ENCODE assay signal across 22 mouse cellular contexts in the genomic region with DNA sequence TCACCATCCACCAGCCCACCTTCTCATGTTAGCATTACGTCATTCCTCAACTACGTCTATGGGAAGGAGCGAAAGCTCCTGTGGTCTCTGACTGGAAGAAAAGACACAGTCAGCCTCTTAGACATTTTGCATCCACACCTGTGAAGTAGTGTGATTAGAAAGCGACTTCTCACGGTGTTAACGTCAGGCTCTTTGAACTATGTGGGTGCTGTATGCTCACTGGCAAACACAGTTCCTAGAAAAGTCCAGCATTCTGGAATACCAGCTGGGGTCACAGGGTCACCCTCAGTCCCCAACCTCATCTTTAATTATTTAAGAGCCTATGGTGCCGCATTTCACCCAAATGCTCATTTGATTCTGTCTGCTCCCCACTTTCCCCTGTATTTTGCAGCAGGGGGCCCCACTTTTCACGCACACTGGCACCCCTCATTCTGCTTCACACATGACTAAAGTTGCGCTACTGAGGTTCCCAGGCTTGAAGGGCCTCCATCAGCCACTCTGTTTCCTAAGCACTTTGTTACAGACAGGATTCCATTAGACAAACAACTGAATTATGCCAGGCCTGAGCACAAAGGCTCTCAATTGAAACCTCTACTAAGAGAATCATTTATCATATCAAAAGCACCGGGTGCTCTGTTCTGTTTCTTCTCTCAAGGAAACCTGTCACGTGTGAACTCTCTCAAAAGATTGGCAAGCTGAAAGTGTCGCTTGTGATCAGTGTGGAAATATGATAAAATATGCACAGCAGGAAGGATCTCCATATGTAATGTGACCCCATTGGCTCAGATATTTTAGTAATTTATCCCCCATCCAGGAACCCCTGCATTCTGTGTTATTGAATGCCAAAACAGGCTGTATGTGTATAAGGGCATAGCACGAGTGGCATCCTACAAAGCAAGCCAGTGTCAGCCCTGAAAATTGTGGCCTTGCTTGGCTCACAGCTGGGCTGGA.
DNase-seq lines count a peak whose midpoint lies in the region; ATAC-seq and TF ChIP-seq lines count a peak whose summit lies in the region.
"Had no signal": no experiment of that assay in that cellular context is flagged by ENCODE, and none has a peak within 500 bp of the region (broad histone marks: within the 10 kb centered on the region; RNA-seq: fewer than 3 reads in every experiment).

No protein-coding gene starts in this region.

- H3K9me3 ChIP-seq in hindbrain, embryonic 10.5 days, result no peaks in the 10 kb centered on the region
- H3K9me3 ChIP-seq in hindbrain, embryonic 14.5 days (ENCODE audit: control insufficient read depth, low read length), result no peaks in the 10 kb centered on the region
- no peaks in the 10 kb centered on the region for H3K9me3 ChIP-seq in forebrain, postnatal 0 days (ENCODE audit: low read length)
- H3K9me3 ChIP-seq in midbrain, embryonic 12.5 days, result no peaks in the 10 kb centered on the region
- H3K9me3 ChIP-seq: heart, embryonic 10.5 days; intestine, embryonic 15.5 days; neural tube, embryonic 13.5 days had no signal

- peak overlapping the region; percentile 62 for H3K27ac ChIP-seq in hindbrain, embryonic 10.5 days
- H3K27ac ChIP-seq in hindbrain, embryonic 14.5 days, result no peak overlapping the region
- H3K27ac ChIP-seq in forebrain, postnatal 0 days (ENCODE audit: low read depth, low read length), result 0 out of 2 replicates have a peak overlapping the region, but pooled peaks have one; percentile 3
- peak overlapping the region; percentile 63 for H3K27ac ChIP-seq in midbrain, embryonic 12.5 days (replicated peaks)
- H3K27ac ChIP-seq: heart, embryonic 10.5 days; intestine, embryonic 15.5 days; left cerebral cortex, adult 2 months; neural tube, embryonic 13.5 days had no signal

- TF ChIP-seq CTCF in forebrain, postnatal 0 days (IDR thresholded peaks at IDR 0.05; ENCODE audit: low read depth), result no peak

- ATAC-seq in hindbrain, embryonic 14.5 days (ENCODE audit: low FRiP score), result no peak; the same call in 1 of the 2 replicates
- peak; percentile 89 for ATAC-seq in forebrain, postnatal 0 days
- peak; percentile 81 for ATAC-seq in midbrain, embryonic 12.5 days (ENCODE audit: low FRiP score, low read depth)
- ATAC-seq: intestine, embryonic 15.5 days; liver, postnatal 0 days had no signal

- H3K9ac ChIP-seq in hindbrain, embryonic 14.5 days, result no peak overlapping the region
- H3K9ac ChIP-seq in forebrain, postnatal 0 days, result no peak overlapping the region
- no peak overlapping the region for H3K9ac ChIP-seq in midbrain, embryonic 12.5 days (replicated peaks)
- H3K9ac ChIP-seq: intestine, embryonic 15.5 days; liver, postnatal 0 days; neural tube, embryonic 13.5 days had no signal

- peaks cover 25% of the 10 kb centered on the region for H3K4me1 ChIP-seq in hindbrain, embryonic 10.5 days (replicated peaks)
- peaks cover 8% of the 10 kb centered on the region; the same call in 1 of the 2 replicates for H3K4me1 ChIP-seq in hindbrain, embryonic 14.5 days (replicated peaks; ENCODE audit: control insufficient read depth, insufficient read depth, low read length)
- peaks cover 4% of the 10 kb centered on the region; the same call in 1 of the 2 replicates for H3K4me1 ChIP-seq in forebrain, postnatal 0 days (ENCODE audit: insufficient read depth)
- peaks cover 11% of the 10 kb centered on the region for H3K4me1 ChIP-seq in midbrain, embryonic 12.5 days
- H3K4me1 ChIP-seq: intestine, embryonic 15.5 days had no signal

- H3K4me2 ChIP-seq in hindbrain, embryonic 14.5 days (replicated peaks), result no peak overlapping the region
- H3K4me2 ChIP-seq in forebrain, postnatal 0 days (ENCODE audit: low read depth), result no peak overlapping the region
- no peak overlapping the region for H3K4me2 ChIP-seq in midbrain, embryonic 12.5 days (replicated peaks)
- H3K4me2 ChIP-seq: intestine, embryonic 15.5 days; neural tube, embryonic 13.5 days had no signal

- no peak for DNase-seq in hindbrain, embryonic 10.5 days (ENCODE audit: low spot score)
- no peak for DNase-seq in hindbrain, embryonic 14.5 days (ENCODE audit: low spot score)
- DNase-seq in forebrain, postnatal 0 days, result peak; percentile 55
- DNase-seq in spleen, postnatal 4 days (ENCODE audit: low spot score in 2 of 2), result no peak
- DNase-seq in layer of hippocampus, postnatal 36 days, result no peak
- no peak for DNase-seq in cerebellum, adult 8-10 months
- DNase-seq: cerebellum, postnatal 10 days; heart, postnatal 14 days; kidney, adult 9 months; kidney, postnatal 36 days; left cerebral cortex, postnatal 4 days; liver; liver, postnatal 0 days; lung, postnatal 10 days; spleen, adult 18-20 months; thymus, postnatal 4 days had no signal

- H3K4me3 ChIP-seq in hindbrain, embryonic 10.5 days, result no peak overlapping the region
- H3K4me3 ChIP-seq in hindbrain, embryonic 14.5 days (replicated peaks; ENCODE audit: low read length), result no peak overlapping the region
- no peak overlapping the region for H3K4me3 ChIP-seq in forebrain, postnatal 0 days (ENCODE audit: low read depth, low read length)
- no peak overlapping the region for H3K4me3 ChIP-seq in midbrain, embryonic 12.5 days
- H3K4me3 ChIP-seq: heart, embryonic 10.5 days; intestine, embryonic 15.5 days; left cerebral cortex, adult 2 months; neural tube, embryonic 13.5 days had no signal

- H3K27me3 ChIP-seq in hindbrain, embryonic 10.5 days (ENCODE audit: insufficient read depth, poor library complexity, severe bottlenecking), result peaks cover 5% of the 10 kb centered on the region; the same call in 1 of the 2 replicates
- H3K27me3 ChIP-seq in hindbrain, embryonic 14.5 days (ENCODE audit: control insufficient read depth, insufficient read depth, low read length), result no peaks in the 10 kb centered on the region
- no peaks in the 10 kb centered on the region for H3K27me3 ChIP-seq in forebrain, postnatal 0 days (ENCODE audit: insufficient read depth, low read length)
- no peaks in the 10 kb centered on the region for H3K27me3 ChIP-seq in midbrain, embryonic 12.5 days
- H3K27me3 ChIP-seq: CH12.LX; intestine, embryonic 15.5 days; neural tube, embryonic 13.5 days had no signal

- WGBS in hindbrain, embryonic 10.5 days, result 61% methylated on average over 13 of the region's 13 CpGs
- WGBS in hindbrain, embryonic 14.5 days, result 46% methylated on average over 13 of the region's 13 CpGs
- WGBS in forebrain, postnatal 0 days, result 44% methylated on average over 13 of the region's 13 CpGs
- WGBS in midbrain, embryonic 12.5 days, result 53% methylated on average over 13 of the region's 13 CpGs

- no peaks in the 10 kb centered on the region for H3K36me3 ChIP-seq in hindbrain, embryonic 10.5 days
- H3K36me3 ChIP-seq in hindbrain, embryonic 14.5 days (replicated peaks; ENCODE audit: control insufficient read depth, insufficient read depth), result no peaks in the 10 kb centered on the region
- H3K36me3 ChIP-seq in forebrain, postnatal 0 days (ENCODE audit: insufficient read depth), result no peaks in the 10 kb centered on the region
- no peaks in the 10 kb centered on the region for H3K36me3 ChIP-seq in midbrain, embryonic 12.5 days
- H3K36me3 ChIP-seq: heart, embryonic 10.5 days; intestine, embryonic 15.5 days; neural tube, embryonic 13.5 days had no signal
